Mouse (Mus musculus): Measurements from ENCODE around the gene Tln2.

DNA sequence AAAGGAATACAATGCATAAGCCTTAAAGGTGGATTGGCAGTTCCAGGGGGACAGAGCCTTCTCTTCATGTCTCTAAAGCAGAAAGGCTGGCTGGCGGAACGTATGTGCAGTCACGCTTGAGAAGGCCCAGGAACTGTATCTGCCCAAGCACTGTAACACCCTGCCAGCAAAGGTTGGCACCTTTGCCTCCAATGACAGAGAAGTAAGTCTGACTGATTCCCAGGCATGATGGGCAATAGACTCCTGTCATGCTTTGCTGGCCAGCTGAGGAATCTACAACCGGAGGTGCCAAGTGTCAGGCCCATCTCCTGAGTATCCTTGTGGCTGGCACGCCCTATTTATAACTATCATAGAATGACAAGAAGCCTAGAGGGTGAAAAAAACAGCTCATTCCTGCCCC is 83.3 kb downstream of the Tln2 start:
- no peak for TF ChIP-seq CTCF (IDR thresholded peaks at IDR 0.05; ENCODE audit: low read depth, low read length)
- no peak for TF ChIP-seq POLR2A (IDR thresholded peaks at IDR 0.05; ENCODE audit: insufficient read depth, low read length)
- no peak for TF ChIP-seq EP300 (IDR thresholded peaks at IDR 0.05; ENCODE audit: insufficient read depth, low read depth, low read length)

Measured in ES-Bruce4 (cell line).